Mouse (Mus musculus): ENCODE measurements at regions not wholly inside any gene's neighbourhood (a gene's known extent, or its start where the extent isn't known, plus 50 kb on each side); places are given as distances from the start of the nearest gene placed in this dataset.

DNA sequence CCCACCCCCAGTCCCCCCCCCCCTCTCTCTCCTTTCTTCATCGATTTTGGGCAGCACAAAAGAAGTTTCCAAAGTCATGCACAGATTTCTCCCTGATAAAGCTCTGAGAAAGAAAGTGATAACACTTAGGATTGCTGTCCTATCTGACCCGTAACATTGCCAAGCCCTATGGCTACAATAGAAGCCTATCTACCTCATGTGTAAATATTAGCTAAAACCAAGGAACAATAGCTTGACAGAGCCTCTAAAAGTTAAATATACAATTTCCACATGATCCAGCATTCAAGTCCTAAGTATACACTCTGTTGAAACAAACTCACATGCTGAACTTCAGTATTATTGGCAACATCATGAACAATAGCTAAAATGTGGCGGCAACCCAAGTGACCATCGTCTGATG is 864.9 kb downstream of the Efnb2 start:
- DNase-seq (ENCODE audit: low spot score): no peak

DNA sequence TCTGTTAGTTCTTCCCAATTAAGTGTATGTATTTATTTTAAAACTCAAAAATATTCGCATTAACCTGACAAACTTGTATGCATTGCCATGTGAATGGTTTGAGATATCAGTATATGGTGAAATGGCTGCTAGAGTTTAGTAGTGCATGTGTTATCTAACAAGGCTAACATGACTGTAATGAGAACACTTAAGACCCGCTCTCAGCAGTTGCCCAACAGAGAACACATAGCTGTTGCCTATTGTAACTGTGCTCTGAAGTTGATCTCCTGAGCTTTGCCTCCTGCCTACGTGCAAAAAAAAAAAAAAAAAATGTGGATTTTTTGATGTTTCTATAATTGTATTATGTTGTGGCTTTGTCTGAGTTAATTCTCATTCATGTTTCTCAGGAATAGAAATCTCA is 897.2 kb downstream of the Efnb2 start:
- DNase-seq (ENCODE audit: low spot score): no peak

DNA sequence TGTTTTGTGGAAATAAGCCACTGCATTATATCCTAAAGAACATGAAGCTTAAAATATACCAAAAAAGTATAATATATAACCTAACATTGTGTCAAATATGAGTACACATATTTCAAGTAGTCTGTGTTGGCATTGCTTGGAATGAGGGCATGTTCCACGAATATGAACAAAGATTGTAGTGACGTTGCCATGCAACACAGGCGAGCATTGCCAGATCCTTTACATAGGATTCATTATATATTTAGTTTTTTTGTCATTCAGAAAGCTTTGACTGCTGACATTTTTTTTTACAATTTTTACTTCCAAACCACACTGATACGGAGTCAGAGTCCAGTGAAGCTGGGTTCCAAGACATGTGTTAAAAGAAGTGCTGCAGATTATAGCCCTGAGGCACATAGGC is 900.1 kb downstream of the Efnb2 start:
- DNase-seq (ENCODE audit: low spot score): no peak

DNA sequence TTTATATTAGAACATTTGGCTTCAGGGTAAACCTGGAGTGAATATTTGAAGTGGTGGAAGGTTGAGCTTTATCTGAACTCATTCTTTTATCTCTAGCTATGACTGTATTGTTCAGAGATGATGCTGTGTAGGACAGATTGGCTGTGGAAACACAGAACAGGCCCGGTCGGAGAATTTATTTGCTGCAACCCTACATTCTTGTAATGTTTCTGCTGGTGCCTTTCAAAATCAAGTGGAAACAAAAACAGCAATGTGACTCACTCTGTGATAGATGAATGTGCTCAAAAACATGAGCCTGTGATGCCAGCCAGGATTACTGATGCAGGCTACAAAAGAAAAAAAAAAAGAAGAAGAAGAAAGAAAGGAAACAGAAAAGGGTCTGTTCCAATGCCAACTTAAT is 928.3 kb downstream of the Efnb2 start:
- DNase-seq (ENCODE audit: low spot score): no peak

DNA sequence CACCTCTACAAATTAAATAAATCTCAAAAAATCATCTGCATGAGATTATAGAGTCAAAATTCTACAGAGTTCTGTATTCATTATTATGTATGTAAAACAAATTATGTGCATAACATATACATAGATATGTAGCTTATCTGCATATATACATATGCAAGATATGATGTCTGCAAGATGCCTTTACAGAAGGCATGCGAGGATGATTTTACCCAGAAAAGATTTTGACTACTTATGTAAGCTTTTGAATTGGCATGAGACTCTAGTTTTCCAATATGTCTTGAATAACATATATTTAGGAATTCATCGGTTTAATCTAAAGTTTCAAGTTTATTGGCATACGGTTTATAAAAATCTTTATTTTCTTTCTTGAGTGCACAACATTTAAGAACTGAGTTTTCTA is 939.2 kb downstream of the Efnb2 start:
- DNase-seq (ENCODE audit: low spot score): no peak

DNA sequence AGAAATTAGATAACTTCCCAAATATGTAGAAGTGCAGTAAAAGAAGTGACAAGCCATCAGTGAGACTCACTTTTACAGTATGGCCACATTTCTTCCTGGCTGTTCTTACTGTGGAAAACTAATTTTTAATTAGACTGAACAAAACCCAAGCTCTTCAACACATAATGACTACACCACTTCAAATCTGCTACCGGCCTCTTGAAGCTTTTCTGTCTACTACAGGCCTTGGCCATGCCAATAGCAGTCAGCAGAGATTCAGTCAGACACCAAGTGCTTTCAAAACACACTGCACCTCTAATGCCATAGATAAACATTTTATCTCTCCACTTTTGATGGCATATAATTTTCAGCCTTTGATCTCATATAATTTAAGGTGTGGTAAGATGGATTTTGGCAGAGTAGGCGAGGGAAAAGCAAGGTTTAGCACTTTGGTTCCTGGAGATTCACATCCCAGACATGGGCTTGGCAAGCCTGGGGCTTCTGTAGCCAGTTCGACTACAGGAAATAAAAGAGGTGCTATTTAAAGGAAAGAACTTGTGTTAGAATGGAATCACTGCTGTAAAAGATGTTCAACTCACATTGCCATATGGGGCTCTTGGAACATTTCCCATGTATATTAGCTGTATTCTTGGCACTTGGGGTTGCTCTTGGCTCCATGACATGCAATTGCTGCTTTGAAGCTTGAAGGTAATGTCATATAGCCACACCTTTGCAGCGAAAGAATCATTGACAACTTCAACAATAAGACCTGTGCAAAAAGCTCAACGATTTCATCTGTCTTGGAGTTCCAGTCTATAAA is 941.9 kb downstream of the Efnb2 start:
- DNase-seq (ENCODE audit: low spot score): no peak

DNA sequence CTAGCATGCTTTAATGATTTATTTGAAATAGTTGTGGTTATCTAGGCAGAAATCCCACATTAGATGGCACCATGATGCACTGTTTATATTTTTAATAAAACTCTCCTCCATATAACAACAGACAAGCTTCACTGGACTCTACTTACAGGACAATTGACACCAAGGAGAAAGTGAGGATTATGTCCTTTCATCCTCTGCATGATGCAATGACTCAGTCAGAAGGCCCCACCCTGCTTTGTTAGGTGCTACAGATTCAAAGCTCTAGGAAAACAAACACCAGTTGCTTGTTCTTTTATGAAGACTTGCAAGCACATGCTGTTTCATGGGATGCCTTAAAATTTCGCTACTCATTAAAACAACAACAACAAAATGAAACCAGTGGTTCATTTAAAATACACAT is 950.3 kb downstream of the Efnb2 start:
- DNase-seq (ENCODE audit: low spot score): no peak

DNA sequence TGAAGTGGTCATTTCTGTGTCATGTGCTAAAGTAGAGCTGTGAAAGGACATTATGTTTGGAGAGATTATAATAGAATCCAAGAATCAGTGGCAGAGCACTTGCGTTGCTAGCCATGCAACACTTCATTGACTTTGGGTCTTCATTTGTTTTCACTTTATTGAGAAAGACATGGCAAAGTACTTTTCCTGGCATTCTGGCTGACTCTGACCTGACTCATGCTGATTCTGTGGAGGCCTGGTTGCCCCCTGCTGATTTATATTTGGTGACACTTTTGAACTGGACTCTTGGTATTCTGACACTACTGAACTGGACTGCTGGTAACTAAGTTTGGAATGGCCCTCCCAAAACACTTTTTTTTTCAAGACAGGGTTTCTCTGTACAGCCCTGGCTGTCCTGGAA is 951.6 kb downstream of the Efnb2 start:
- no peak for DNase-seq (ENCODE audit: low spot score)

DNA sequence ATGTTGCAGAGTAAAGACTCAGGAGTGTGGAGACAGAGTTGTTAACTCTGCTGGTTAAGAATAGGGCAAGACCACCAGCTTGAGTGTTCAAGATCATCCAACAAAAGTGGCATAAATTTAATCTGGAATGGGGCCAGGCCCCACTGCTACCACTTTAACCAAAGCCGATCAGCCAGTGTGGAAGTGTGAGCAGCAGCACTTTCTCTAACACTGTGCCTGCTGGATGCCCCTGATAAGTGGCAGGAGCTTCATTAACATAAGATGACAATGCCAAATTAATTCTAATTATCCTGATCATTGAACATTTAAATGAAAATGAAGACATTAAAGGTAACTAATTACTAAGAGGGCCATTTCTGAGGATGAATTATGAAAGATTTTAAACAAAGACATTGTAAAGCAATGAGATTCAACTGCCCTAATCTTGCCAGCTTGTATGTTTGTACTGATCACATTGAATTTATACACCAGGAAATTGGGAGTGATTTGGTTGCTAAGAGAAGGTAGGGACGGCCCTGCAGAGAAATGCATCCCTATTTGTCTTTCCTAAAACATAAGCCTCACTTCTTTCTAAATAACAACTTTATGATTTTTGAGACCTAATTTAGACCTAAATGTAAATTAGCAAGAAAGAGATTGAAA is 969.6 kb downstream of the Efnb2 start:
- DNase-seq (ENCODE audit: low spot score): no peak

DNA sequence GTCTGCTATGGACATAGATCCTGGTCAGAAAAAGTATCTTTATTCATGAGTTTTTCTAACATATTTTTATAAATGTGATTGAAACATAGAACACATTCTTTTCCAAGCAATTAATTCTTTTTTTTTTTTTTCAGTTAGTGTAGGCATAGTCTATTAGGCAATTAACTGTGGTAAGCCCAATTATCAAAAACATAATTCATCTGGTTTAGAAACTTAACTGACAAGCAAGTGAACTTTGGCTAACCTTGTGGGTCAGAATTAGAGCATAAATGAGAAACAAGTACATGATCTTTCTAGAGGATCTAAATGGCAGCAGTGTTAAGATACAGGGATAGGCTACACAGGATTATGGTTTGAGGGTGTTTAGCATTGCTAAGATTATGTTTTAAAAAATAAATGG is 1007.2 kb downstream of the Efnb2 start:
- no peak for DNase-seq (ENCODE audit: low spot score)

Data from urinary bladder, postnatal 25 days (tissue).